Mouse (Mus musculus): ENCODE data around the gene Plce1.
"Not testable (repeated sequence)": the region's sequence is repeated elsewhere in the genome, so short reads cannot be mapped to it uniquely, and the experiment has no call there.

DNA sequence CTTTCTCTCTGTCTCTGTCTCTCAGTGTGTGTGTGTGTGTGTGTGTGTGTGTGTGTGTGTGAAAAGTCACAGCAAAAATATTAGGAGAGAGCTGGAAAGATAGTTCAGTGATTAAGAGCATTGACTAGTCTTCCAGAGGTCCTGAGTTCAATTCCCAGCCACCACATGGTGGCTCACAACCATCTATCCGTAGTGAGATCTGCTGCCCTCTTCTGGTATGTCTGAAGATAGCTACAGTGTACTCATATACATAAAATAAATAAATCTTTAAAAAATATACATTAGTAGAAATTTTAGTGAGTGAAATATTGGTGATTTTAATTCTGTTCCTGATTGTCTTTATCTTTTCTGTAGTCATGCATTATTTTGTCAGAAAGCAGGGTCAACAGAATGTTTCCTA is 161.6 kb downstream of the Plce1 start:
- not testable (repeated sequence) for TF ChIP-seq CTCF (IDR thresholded peaks at IDR 0.05; ENCODE audit: low read depth, low read length); POLR2A (IDR thresholded peaks at IDR 0.05; ENCODE audit: borderline replicate concordance, low read depth, low read length)
